Mouse (Mus musculus): Measurements from ENCODE around the gene Hsdl2. TPM values are rescaled to one million over a fixed set of nuclear protein-coding genes. Genes with fewer than 3 reads are reported as not detected.

Hsdl2 gene
- polyA plus RNA-seq, 1 experiment from 2014 or later: 50.5 TPM

Other genes with a start within 250 kb of the Hsdl2 start
- 2.1 and 2.2 TPM in 2 replicates for gene Susd1, start 142.9 kb upstream of the Hsdl2 start, polyA plus RNA-seq (2015; fragmentation: Nextera tagmentation; extraction: Ambion mirVana)
- gene Ptbp3, start 32.2 kb upstream of the Hsdl2 start, polyA plus RNA-seq (2015; fragmentation: Nextera tagmentation; extraction: Ambion mirVana): 14.5 and 19.7 TPM in 2 replicates
- gene E130308A19Rik, start 44.6 kb downstream of the Hsdl2 start, polyA plus RNA-seq (2015; fragmentation: Nextera tagmentation; extraction: Ambion mirVana): 37.3 and 43.2 TPM in 2 replicates
- gene Inip, start 220.0 kb downstream of the Hsdl2 start, polyA plus RNA-seq (2015; fragmentation: Nextera tagmentation; extraction: Ambion mirVana): 46.7 and 50.7 TPM in 2 replicates
- gene Snx30, start 224.3 kb downstream of the Hsdl2 start, polyA plus RNA-seq (2015; fragmentation: Nextera tagmentation; extraction: Ambion mirVana): 16.5 and 18.8 TPM in 2 replicates